Mouse (Mus musculus) frontal cortex, adult 2 months (tissue): ENCODE measurements around the gene Metap1. TPM values are rescaled to one million over a fixed set of nuclear protein-coding genes. Genes with fewer than 3 reads are reported as not detected.

Experiments
- DNase-seq, 2 experiments: peaks; one replicate each; pipeline ENCODE4 v3.0.0; 2022; ENCODE audit warnings: low spot score in 1 of 2; ENCODE audit errors: extremely low spot score in 1 of 2
- polyA plus RNA-seq: library from polyadenylated mRNA; depleted of rRNA; stranded (reverse); fragments of >200 nt; gene quantifications from 2 replicates; pipeline ENCODE4 v1.2.3, GENCODE M21; 2012

The Metap1 gene
- polyA plus RNA-seq, 1 experiment, result 40.1 TPM

GRCm38 (mm10) chr3:138454711-138455435, 34.4 kb downstream of the Metap1 start:
- no peak for DNase-seq

GRCm38 (mm10) chr3:138454234-138454633, 35.1 kb downstream of the Metap1 start:
- DNase-seq, result no peak

- DNase-seq, result no peak
Observed at GRCm38 (mm10) chr3:138452169-138452568, 37.1 kb downstream of the Metap1 start.

- DNase-seq, result no peak
Observed at GRCm38 (mm10) chr3:138448077-138448860, 41.0 kb downstream of the Metap1 start.

GRCm38 (mm10) chr3:138443465-138443771, 45.9 kb downstream of the Metap1 start:
- DNase-seq, result no peak

- peak; percentile 77 to 91 for DNase-seq
Observed at GRCm38 (mm10) chr3:138442612-138443464, 46.5 kb downstream of the Metap1 start, which contains the start of gene Adh5. Gene Adh5 (plus strand): TSS chr3:138443093.

- DNase-seq, result no peak
Observed at GRCm38 (mm10) chr3:138442203-138442602, 47.1 kb downstream of the Metap1 start.

GRCm38 (mm10) chr3:138438716-138439115, 50.6 kb downstream of the Metap1 start:
- DNase-seq, result no peak

- DNase-seq, result peak in 1 of 2 experiments; percentile 77
Observed at GRCm38 (mm10) chr3:138431835-138432234, 57.5 kb downstream of the Metap1 start.

- no peak for DNase-seq
Observed at GRCm38 (mm10) chr3:138430360-138430976, 58.8 kb downstream of the Metap1 start.

- DNase-seq, result no peak
Observed at GRCm38 (mm10) chr3:138424247-138424646, 65.1 kb downstream of the Metap1 start.

- no peak for DNase-seq
Observed at GRCm38 (mm10) chr3:138423664-138424063, 65.7 kb downstream of the Metap1 start.

GRCm38 (mm10) chr3:138420385-138420784, 68.9 kb downstream of the Metap1 start:
- DNase-seq, result no peak

GRCm38 (mm10) chr3:138419369-138419768, 69.9 kb downstream of the Metap1 start:
- DNase-seq, result no peak

GRCm38 (mm10) chr3:138415121-138415690, 74.1 kb downstream of the Metap1 start, which contains the start of gene Adh4:
Gene Adh4 (plus strand): TSS chr3:138415466.
- DNase-seq, result no peak

- no peak for DNase-seq
Observed at GRCm38 (mm10) chr3:138410211-138410610, 79.1 kb downstream of the Metap1 start.

GRCm38 (mm10) chr3:138409585-138409984, 79.7 kb downstream of the Metap1 start:
- no peak for DNase-seq
